Mouse (Mus musculus): Measurements from ENCODE around the gene Stk11.

- TF ChIP-seq CTCF (IDR thresholded peaks at IDR 0.05; ENCODE audit: control insufficient read depth, insufficient read depth, insufficient replicate concordance, low read depth, low read length), result no peak
- no peak for TF ChIP-seq POLR2A (IDR thresholded peaks at IDR 0.05; ENCODE audit: control insufficient read depth, low read depth, low read length)
These were observed 40.6 kb upstream of the Stk11 start for GRCm38 (mm10) chr10:80074813-80075601.
